Mouse (Mus musculus): ENCODE data around the gene Mllt6. TPM values are rescaled to one million over a fixed set of nuclear protein-coding genes. Genes with fewer than 3 reads are reported as not detected.
"Not testable (repeated sequence)": the region's sequence is repeated elsewhere in the genome, so short reads cannot be mapped to it uniquely, and the experiment has no call there.

Mllt6 gene
- total RNA-seq, 2 experiments from 2014 or later, result 5.4 to 6.1 TPM

- not testable (repeated sequence) for ATAC-seq (replicated peaks; ENCODE audit: low FRiP score, low TSS enrichment, poor library complexity, severe bottlenecking)
Observed at GRCm38 (mm10) chr11:97710067-97710466, 46.9 kb downstream of the Mllt6 start.

- no peak for ATAC-seq (replicated peaks; ENCODE audit: low FRiP score, low TSS enrichment, poor library complexity, severe bottlenecking)
Observed at GRCm38 (mm10) chr11:97711200-97711900, 48.1 kb downstream of the Mllt6 start.

DNA sequence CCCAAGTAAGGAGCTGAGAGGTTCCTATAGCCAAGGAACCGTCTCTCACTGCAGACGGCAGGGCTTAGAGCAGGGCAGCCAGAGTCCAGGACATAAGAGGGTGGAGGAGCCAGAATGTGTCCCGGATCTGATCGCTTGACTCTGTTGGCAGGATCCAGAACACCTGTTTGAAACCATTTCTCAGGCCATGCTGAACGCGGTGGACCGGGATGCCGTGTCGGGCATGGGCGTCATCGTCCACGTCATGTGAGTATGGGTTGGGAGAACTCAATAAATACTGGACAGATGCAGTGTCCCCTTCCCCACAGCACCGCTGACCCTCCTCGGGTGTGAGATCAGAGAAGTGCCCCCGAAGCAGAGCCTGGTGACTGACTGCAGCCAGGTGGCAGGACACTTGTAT lies 49.1 kb downstream of the Mllt6 start:
- no peak for ATAC-seq (replicated peaks; ENCODE audit: low FRiP score, low TSS enrichment, poor library complexity, severe bottlenecking)

GRCm38 (mm10) chr11:97713896-97714295 lies 50.7 kb downstream of the Mllt6 start:
- no peak for ATAC-seq (replicated peaks; ENCODE audit: low FRiP score, low TSS enrichment, poor library complexity, severe bottlenecking)

- ATAC-seq (replicated peaks; ENCODE audit: low FRiP score, low TSS enrichment, poor library complexity, severe bottlenecking), result no peak
Observed at GRCm38 (mm10) chr11:97714356-97714755, 51.1 kb downstream of the Mllt6 start.

DNA sequence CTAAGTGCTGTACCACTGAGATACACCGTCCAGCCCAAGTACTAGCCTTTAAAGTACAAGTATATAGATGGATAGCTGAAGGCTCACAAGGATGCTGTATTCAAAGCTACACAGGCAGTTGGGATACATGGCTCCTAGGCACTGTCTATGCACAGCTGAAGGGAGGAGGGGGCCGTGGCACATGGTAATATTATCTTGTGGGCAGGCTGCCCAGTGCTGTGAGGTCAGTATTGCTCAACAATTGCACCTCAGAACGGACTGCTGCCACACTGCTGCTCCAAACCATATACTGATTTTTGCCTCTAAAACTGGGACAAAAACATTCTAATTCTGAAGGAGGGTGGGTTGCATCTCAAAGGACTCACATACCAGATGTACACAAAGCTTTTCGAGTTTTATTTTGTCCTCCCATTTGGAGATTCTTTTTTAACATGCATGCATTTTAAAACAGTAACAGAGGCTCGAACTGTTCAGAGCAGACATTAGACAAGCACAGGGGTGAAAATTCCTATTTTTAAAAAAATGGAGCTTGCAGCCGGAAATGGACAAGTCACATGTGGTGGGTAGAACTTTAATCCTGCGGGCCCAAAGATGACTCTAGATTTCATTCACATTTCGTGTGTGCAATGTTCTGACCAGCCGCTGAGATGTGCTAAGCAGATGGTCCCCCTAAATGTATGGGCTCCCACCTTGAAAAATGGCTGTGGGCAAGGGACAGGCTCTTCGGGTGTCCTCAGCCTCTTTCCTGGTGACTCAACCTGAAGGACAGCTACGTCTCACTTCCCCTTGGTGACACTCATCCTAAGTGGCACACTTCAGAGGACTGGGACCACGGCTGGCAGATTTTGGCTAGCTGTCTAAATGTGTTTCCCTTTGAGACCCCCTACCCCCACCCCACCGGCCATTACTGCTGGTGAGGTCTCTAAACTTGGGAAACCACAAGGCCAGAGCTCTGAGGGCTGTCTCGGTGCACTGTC lies 51.9 kb downstream of the Mllt6 start:
- ATAC-seq (replicated peaks; ENCODE audit: low FRiP score, low TSS enrichment, poor library complexity, severe bottlenecking), result no peak

DNA sequence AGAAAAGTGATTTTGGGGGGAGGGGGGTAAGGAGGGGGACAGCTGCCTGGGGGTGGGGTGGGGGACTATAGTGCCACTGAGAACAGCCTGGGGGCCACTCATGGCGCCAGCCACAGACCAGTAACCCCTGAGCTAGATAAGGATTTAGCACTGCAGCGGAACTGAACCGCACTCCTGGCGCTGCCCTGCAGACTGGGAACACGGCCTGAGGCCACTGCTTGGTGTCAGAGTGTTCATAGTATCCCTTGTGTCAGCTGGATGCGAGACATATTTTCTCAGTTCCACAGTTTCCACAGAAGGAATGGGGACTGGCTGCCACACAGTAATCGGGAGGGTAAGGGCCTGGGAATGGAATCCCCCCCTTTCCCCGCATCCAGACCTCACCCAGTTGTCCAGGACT lies 52.8 kb downstream of the Mllt6 start:
- ATAC-seq (replicated peaks; ENCODE audit: low FRiP score, low TSS enrichment, poor library complexity, severe bottlenecking), result no peak

DNA sequence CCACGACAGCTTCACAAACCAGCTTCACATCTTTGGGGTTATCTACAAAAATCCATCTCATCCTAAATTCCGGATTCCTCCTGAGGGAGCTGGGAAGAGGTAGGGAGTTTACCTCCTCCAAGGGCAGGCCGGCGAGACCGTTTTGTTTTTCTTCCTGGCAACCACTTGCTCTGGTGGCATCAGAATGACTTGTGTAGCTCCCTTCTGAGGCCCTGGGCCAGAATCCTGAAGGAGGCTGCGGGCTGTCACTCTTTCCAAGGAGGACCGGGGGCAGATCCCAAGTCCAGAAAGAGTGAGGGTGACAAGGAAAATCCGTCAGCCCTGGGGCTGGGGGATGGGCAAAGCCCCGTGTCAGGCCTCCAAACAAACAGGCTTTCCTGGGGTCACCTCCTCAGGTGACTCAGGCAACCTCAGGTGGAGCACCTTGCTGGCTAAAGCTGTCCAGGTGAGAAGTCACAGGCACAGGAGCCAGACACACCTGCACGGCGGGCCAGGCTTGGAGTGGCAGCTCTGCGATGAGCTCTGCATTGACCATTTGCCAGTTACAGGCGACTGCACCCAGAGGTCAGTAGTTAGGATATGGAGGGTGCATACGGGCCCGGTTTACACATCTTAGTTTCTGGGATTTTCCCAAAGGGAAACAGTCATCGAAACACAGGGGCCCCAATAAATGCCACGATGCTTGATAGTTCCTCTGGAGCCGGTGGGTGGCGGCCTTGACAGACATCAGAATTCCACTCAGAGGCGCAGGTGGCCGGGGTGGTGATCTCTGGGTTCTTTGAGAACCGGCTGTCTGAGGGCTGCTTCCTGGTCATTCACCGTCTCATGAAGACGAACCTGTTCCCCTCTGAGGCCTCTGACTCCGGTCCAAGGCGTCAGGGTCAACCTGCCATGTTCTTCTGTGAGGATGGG lies 54.4 kb downstream of the Mllt6 start:
- ATAC-seq (replicated peaks; ENCODE audit: low FRiP score, low TSS enrichment, poor library complexity, severe bottlenecking), result no peak

DNA sequence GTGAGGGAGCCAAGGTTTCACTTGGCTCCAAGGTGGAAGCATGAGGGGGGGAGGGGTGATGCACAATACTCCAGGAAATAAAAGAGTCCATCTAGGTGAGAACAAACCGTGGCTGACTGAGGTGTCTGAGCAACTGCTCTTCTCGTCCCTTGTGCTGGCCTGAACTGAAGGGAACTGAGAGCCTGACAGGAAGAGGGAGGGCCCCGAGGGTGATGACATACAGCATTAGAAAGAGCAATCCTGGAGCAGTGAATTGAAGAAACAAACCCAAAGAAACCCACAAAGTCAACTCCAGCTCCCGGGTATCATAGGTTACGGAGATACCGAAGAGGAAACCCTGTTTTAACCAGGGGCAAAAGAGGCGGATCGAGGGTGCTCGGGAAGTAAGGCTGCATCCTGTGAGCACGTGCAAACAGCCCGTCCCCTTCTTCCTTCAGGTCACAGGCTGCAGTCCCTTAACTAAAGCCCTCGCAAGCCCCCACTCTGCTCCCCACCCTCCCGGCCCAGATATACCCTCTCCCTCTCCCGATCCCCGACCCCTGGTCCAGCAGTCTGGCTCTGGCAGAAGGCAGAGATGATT lies 55.2 kb downstream of the Mllt6 start:
- ATAC-seq (replicated peaks; ENCODE audit: low FRiP score, low TSS enrichment, poor library complexity, severe bottlenecking), result no peak

DNA sequence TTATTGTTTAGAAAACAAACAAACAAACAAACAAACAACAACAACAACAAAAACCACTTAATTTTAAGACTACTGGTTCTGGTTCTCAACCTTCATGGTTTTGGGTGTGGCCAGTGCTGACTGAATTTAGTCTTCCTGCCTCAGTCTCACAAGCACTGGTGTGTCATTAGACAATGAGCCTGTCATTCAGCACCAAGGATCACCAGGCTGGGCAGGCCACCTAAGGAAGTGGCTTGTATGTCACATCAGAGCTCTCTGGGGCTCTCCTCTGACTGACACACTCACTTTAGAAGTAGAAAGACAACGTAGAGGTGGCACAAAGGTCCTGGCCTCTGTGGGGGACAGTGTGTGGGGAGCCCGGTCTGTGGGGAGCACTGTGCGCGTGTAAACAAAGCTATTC lies 55.8 kb downstream of the Mllt6 start:
- ATAC-seq (replicated peaks; ENCODE audit: low FRiP score, low TSS enrichment, poor library complexity, severe bottlenecking), result no peak

GRCm38 (mm10) chr11:97721338-97721737 lies 58.1 kb downstream of the Mllt6 start:
- no peak for ATAC-seq (replicated peaks; ENCODE audit: low FRiP score, low TSS enrichment, poor library complexity, severe bottlenecking)

DNA sequence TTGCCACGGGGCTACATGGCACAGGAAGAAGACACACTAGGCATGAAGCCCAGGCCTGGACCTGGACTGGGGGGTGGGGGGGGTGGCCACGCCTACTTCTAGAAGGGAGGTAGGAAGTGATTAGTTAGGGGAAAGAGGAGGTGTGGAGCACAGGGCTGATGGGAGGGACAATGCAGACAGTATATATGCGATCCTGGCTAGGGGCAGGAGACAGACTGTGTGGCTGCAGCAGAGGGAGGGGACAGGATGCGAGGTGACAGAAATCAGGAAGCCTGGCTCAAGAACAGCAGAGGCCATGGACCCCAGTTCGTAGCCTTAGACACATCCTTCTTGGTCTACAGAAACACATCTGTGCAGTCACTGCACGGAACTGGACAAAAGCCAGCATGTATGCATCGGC lies 60.5 kb downstream of the Mllt6 start:
- ATAC-seq (replicated peaks; ENCODE audit: low FRiP score, low TSS enrichment, poor library complexity, severe bottlenecking), result no peak

DNA sequence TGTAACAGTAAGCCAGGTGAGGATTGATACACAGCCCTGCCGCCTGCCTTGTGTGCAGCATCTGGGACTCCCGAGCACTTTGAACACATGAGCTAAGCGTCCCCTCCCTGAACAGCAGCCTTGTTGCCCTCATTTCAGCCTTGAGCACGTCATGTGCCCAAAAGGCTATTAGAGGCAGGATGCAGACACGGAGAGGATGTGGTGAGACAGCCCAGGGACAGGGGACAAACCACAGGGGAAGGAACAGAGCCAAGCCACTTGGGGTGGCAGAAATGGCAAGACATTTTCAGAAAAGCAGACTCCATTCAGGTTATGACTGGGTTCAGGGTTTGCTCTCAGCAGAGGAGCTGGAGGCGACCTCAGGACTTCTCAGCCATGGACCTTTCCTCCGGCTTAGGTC lies 65.1 kb downstream of the Mllt6 start:
- 0 out of 2 replicates have a peak, but pooled peaks have one; percentile 22 for ATAC-seq (replicated peaks; ENCODE audit: low FRiP score, low TSS enrichment, poor library complexity, severe bottlenecking)

- ATAC-seq (replicated peaks; ENCODE audit: low FRiP score, low TSS enrichment, poor library complexity, severe bottlenecking), result 0 out of 2 replicates have a peak, but pooled peaks have one; percentile 29
Observed at GRCm38 (mm10) chr11:97728730-97729129, 65.5 kb downstream of the Mllt6 start.

GRCm38 (mm10) chr11:97733689-97734088 lies 70.5 kb downstream of the Mllt6 start:
- no peak for ATAC-seq (replicated peaks; ENCODE audit: low FRiP score, low TSS enrichment, poor library complexity, severe bottlenecking)

- ATAC-seq (replicated peaks; ENCODE audit: low FRiP score, low TSS enrichment, poor library complexity, severe bottlenecking), result not testable (repeated sequence)
Observed at GRCm38 (mm10) chr11:97734810-97735209, 71.6 kb downstream of the Mllt6 start.
